Mouse (Mus musculus): ENCODE measurements around the gene Hoxa4.

Hoxa4 gene

GRCm38 (mm10) chr6:52229558-52230416 lies 38.2 kb upstream of the Hoxa4 start:
- in situ Hi-C loops (cut with MboI, MseI) = loop anchor here (10.0 kb wide), 6 partner anchors 385 to 1055 kb away; no protein-coding TSS in a partner anchor

GRCm38 (mm10) chr6:52228475-52229465 lies 37.2 kb upstream of the Hoxa4 start:
- in situ Hi-C loops (cut with MboI, MseI) = loop anchor here (10.0 kb wide), 6 partner anchors 384 to 1054 kb away; no protein-coding TSS in a partner anchor

- in situ Hi-C loops (cut with MboI, MseI) = loop anchor here (10.0 kb wide), 6 partner anchors 383 to 1053 kb away; no protein-coding TSS in a partner anchor
Measured at GRCm38 (mm10) chr6:52227470-52228222, 36.1 kb upstream of the Hoxa4 start.

- in situ Hi-C loops (cut with MboI, MseI) = loop anchor here (10.0 kb wide), 6 partner anchors 382 to 1052 kb away; no protein-coding TSS in a partner anchor
Measured at GRCm38 (mm10) chr6:52226569-52227257, 35.2 kb upstream of the Hoxa4 start.

GRCm38 (mm10) chr6:52225612-52226568 lies 34.3 kb upstream of the Hoxa4 start:
- in situ Hi-C loops (cut with MboI, MseI) = loop anchor here (10.0 kb wide), 6 partner anchors 381 to 1051 kb away; no protein-coding TSS in a partner anchor

- in situ Hi-C loops (cut with MboI, MseI) = loop anchor here (5.0 to 10.0 kb wide), 8 partner anchors 380 to 1050 kb away; no protein-coding TSS in a partner anchor
Measured at GRCm38 (mm10) chr6:52224895-52225611, 33.5 kb upstream of the Hoxa4 start.

- in situ Hi-C loops (cut with MboI, MseI) = loop anchor here (5.0 to 10.0 kb wide), 8 partner anchors 379 to 1049 kb away; no protein-coding TSS in a partner anchor
Measured at GRCm38 (mm10) chr6:52223939-52224760, 32.6 kb upstream of the Hoxa4 start.

- in situ Hi-C loops (cut with MboI, MseI) = loop anchor here (5.0 to 10.0 kb wide), 8 partner anchors 378 to 1048 kb away; no protein-coding TSS in a partner anchor
Measured at GRCm38 (mm10) chr6:52222729-52223128, 31.2 kb upstream of the Hoxa4 start.

- in situ Hi-C loops (cut with MboI, MseI) = loop anchor here (5.0 to 10.0 kb wide), 8 partner anchors 377 to 1047 kb away; no protein-coding TSS in a partner anchor
Measured at GRCm38 (mm10) chr6:52221993-52222685, 30.6 kb upstream of the Hoxa4 start.

GRCm38 (mm10) chr6:52221337-52221992 lies 29.9 kb upstream of the Hoxa4 start, which contains the start of gene Hoxa7:
TSS of gene Hoxa7 (minus strand) at chr6:52221854.
- in situ Hi-C loops (cut with MboI, MseI) = loop anchor here (5.0 to 10.0 kb wide), 8 partner anchors 377 to 1047 kb away; no protein-coding TSS in a partner anchor

- in situ Hi-C loops (cut with MboI, MseI) = loop anchor here (5.0 to 10.0 kb wide), 8 partner anchors 376 to 1046 kb away; no protein-coding TSS in a partner anchor
Measured at GRCm38 (mm10) chr6:52220865-52221310, 29.3 kb upstream of the Hoxa4 start.

GRCm38 (mm10) chr6:52220003-52220864 lies 28.7 kb upstream of the Hoxa4 start:
- in situ Hi-C loops (cut with MboI, MseI) = loop anchor here (5.0 to 10.0 kb wide), 8 partner anchors 375 to 1045 kb away; no protein-coding TSS in a partner anchor

- in situ Hi-C loops (cut with MboI, MseI) = loop anchor here (5.0 to 10.0 kb wide), 4 partner anchors 207 to 607 kb away; partner anchors contain the start of gene Skap2 (in 1 of the 2)
Measured at GRCm38 (mm10) chr6:52219234-52219942, 27.8 kb upstream of the Hoxa4 start.

Data from T-helper 17 cell (primary cell).